Mouse (Mus musculus) ES-CJ7 (cell line): ENCODE data around the gene Tmem59l.

ENCODE experiments used
- DNase-seq: peaks from one replicate; pipeline ENCODE4 v3.0.0; 2011; ENCODE audit warnings: low read depth, low spot score

Gene Tmem59l

DNA sequence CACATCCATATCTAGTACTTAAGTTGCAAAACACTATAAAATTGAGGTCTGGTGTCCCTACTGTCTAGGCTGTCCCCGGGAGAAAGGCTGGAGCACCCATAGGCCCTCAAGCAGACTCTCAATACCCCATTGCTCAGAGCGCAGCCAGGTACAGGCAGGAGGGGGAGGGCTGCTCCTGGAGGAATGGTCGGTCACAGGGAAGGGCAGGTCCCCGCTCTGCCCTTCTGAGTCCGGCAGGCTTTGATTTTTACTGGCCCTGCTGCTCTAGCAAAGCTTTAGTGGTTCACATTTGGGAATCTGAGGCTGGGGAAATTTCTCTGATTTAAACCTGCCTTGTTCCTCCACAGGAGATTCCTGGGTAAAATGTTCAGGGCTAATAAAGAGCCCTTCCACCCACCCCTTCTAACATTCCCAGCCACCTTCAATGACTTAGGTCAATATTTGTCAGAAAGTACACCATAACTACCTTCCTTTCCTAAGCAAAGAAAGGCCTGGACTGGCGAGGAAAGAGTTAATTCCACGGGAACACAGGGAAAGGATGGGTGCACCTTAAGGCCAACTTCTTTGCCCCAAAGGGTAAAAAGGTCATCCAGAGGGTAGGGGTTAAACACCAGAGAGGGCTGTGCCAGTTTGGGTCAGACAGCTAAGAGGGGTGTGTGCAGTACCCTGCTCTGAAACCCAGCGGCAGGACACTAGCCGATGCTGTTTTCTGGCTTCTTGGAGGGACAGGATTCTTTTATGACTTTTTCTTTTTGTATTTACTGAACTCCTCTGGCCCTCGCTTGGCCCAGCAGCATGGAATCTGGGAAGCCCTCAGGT, 3.1 kb upstream of the Tmem59l start:
- DNase-seq: no peak

DNA sequence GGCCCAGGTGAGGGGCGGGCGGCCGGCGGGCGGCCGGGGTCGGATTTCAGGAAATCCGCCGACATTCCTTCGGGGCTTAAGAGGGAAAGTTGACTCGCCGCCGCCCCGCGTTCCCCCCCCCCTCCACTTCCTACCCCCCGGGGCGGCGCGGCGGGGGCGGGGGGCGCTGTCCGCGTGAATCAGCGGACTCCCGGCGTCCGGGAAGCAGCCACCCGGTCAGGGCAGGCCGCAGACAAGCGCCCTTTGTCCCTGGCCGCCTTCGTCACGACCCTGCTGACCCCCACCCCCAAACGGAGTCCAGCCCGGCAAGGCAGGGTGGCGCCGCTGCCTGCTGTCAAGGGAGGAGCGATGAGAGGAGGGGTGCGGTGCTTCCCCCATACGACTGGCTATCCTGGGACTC, 2.4 kb upstream of the Tmem59l start:
- no peak for DNase-seq

DNA sequence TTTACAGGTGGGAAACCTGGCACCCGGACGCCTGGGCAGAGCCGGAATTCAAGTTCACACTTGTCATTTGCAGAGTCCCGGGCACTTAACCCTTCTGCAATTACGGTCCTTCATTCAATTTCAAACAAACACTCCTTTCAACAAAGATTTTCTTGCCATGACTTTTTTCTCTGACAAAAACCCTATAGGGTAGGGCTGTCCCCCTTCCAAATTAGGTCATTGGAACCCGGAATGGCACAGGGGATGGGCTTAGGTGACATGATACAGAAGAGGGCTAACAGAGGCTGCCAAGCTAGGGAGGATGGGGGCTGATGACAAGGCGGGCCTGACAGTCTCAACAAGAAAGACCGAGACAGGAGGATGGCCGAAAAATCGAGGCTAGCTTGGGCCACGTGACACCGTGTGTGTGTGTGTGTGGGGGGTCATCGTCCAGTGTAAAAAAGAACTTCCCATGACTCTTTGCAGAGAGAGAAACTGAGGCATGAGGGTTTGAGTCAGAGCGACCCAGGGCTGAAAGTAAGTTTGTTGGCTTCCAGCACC, 1.8 kb upstream of the Tmem59l start:
- peak; percentile 24 for DNase-seq

DNA sequence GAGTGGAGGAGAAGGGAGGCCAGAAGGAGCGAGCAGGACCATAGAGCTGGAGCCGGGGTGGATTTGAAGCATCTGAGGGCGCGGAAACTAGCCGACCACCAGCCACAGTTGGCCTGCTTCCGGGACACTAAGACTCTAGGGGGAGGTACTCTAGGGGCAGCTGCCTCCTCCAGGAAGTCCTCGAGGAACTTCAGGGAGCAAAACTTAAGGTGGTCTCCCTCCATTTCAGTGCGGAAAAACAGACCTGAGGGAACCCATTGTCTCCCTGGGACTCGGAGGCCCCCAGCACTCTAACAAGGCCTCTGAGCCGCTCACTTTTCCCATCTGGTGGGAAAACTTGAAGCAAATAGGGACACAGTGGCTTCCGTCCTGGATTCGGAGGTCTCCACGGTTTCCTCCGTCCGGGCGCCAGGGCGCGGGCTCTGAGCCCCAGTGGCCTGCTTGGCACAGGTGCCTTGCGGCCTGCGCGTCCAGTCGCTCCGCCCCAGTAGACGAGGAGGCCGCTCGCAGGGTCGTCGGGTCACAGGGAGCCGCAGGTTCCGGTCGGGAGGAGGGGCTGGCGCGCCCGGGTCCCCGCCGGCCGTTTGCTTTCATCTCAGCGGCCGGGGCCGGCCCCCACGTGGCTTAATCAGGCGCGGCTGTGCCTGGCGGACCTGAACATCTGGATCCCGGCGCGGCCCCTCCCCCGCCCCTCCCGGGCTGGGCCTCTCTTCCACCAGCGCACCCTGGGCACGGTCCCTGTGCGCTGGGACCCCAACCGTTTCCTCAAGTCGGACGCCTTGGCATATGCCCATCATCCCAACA, 1.0 kb upstream of the Tmem59l start:
- DNase-seq: peak; percentile 39

DNA sequence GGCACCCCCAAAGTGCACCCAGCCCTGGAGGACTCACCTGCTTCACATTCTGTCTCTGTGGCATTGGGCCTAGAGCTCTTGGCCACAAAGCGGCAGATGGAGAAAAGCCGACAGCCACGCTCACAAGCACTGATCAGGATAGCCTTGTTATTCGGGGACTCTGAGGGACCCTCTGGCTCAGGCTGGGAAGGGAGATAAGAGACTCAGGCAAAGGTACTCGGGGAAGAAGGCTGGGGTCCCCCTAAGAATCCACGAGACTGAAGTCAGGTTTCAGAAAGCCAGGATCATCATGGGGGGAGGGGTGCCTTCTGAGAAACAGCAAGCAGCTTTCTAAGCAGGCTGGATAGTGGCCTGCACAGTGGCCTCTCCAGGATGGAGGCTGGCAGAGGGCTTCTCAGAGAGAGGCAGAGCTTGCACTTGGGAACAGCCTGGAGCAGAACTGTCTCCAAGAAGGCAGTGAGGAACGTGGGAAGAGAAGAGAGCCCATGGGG, 922 bp downstream of the Tmem59l start:
- no peak for DNase-seq

DNA sequence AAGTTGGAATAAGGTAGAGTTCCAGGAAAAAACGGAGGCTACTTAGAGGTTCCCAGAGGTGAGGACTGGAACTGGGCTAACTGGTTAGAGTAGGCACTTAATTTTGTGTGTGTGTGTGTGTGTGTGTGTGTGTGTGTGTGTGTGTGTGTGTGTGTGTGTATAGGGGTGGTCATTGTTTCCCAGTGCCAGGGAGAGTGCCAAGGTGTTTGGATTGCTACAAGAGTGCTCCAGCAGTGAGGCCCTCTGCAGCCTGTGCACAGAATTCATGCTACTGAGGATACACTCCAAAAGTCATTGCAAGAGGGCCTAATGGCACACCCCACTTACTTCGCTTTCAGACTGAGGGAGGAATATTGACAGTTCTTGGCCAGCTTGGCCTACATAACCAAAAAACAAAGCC, 4.2 kb downstream of the Tmem59l start:
- no peak for DNase-seq

DNA sequence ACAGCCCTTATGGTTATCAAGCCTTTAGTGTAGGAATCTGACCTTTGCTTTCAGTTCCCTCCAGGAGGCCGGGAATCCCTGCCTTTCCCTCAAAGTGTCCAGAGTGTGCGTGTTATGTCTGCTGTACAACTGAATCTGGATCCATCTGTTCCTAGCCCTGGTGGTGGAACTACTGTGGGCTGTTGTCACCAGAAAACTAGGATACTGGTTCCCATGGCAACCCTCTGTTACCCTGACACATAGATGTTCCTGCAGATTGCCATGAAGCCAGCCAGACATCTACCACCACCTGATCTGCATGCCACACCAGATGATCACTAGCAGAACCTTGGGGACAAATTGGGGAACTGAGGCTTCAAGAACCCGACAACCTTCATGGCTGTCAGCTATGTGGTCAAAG, 5.2 kb downstream of the Tmem59l start:
- no peak for DNase-seq

DNA sequence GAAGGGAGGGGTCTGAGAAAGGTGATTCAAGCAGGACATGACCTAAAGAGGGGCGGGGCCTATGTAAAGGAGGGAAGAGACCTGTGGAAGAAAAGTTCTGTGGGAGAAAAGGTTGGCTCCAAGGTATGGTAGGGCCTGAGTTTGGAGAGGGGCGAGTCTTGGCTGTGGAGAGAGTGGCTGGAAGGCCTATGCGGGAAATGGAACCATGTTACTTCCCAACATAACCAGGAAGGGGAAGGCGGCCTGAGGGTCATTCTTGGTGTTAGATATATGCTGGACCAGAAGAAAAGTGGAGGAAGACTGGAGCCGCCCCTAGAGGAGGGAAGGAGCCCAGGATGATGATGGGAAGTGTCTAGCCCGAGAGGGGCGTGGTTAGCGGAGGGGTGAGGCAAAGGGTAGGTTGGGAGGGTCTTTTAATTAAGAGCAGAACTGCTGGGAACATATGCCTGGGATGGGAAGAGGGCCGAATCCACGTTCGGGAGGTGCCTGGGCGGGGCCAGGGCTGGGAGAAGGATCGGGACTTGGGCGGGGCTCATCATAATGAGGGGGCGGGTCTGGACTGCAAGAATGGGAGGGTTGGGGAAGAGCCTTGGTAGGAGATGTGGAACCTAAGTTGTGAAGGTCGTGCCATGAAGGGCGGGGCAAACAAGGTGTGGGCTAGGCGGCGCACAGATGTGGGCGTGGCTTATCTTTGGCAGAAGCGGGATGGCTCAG, 9.7 kb downstream of the Tmem59l start:
- DNase-seq: peak; percentile 98

DNA sequence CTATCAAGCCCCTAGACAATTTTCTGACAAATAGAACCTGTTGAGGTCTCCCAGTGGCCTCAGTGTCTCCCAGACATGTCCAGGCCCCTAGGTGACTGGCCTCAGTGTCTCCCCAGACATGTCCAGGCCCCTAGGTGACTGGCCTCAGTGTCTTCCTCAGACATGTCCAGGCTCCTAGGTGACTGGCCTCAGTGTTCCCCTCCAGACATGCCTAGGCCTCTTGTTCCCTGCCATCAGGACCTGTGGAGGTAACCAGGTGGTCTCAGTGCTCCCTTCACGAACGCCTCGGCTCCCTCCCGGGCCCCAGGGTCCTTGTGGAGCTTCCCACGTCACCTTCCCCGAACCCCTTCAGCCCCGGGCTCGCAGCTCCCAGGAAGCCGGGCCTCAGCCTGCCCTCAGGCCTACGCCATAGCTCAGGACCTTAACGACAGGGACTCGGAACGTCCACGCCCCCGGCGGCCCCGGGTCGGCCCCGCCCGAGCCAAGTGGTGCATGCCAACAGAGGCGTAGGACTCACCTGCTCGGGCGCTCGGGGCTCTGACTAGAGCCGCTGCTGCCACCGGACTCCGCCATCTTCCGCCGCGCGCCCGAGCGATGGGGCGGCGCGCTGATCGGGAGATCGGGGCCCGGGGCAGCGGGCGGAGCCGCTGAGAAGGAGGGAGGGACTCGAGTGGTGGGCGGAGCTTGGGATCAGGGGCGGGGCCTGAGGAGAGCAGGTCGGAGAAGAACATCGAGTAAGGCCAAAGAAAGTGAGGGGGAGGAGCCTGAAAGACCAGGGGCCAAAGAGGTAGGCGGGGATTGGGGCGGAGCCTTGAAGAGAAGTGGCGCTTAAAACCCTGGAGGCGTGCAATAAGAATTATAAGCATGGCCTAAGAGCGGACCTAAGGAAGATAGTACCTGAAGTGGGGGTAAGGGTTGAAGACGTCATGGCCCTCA, 10.6 kb downstream of the Tmem59l start, which contains the start of gene Klhl26:
Gene Klhl26, minus strand, starts transcription at position 636 of the 936 bp plus-strand sequence.
- DNase-seq: peak; percentile 98

DNA sequence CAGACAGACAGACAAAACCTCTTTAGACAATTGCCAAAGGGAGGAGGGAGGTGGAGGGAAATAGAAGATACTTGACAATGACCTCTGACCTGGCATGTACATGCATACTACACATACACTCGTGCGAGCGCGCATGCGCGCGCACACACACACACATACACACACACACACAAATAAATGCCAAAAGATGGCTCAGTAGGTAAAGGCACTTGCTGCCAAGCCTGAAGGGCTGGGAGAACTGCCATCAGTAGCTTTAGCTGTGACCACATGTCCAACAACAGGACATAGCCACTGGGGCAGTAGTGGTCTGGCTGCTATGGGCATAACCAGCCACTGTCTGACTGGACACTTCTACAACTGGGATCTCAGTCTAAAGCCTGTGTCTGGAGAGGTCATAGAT, 15.3 kb downstream of the Tmem59l start:
- no peak for DNase-seq

DNA sequence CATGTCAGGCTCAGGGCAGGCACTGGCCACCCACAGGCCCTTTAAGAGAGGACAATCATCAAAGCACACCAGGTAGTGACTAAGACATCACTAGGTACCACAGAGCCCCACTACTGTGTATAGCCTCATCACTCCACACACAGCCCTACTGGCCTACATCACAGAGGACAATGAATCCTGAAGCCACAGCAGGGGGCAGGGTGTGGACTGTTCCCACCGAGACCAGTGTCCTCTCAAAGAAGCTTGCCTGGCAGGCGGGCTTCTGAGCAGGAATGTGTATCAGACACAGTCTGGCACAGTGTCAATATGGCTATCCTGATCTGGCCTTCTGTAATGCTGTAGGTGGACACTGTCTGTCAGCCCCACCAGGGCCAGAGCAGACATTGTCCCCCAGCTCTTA, 17.2 kb downstream of the Tmem59l start:
- no peak for DNase-seq

DNA sequence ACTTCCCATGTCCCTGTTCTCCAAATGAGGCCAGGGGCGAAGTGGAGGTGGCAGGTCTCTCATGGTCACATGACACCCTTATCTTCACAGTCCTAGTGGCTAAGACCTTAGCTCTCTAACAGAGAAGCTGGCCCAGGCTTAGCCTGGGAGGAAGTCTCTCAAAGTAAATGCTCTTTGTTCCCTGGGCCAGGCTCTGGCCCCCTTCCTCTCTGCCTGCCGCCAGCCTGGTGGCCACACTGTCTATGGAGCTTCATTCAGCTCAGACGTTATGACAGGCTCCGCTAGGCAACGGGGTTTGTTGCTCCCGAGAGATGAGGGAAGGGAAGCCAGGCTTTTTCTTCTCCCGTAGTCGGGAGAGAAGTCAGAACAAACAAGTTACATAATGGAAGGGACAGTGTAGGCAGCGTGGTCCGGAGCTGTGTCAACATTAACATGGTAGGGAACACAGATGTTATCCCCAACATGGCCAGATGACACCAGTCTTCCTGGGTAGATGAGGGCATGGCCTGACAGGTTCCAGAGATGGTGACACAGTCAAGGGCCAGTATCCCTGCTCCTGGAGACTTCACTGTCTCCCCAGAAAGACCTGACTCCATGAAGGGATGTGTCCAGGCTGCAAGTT, 17.8 kb downstream of the Tmem59l start:
- no peak for DNase-seq

DNA sequence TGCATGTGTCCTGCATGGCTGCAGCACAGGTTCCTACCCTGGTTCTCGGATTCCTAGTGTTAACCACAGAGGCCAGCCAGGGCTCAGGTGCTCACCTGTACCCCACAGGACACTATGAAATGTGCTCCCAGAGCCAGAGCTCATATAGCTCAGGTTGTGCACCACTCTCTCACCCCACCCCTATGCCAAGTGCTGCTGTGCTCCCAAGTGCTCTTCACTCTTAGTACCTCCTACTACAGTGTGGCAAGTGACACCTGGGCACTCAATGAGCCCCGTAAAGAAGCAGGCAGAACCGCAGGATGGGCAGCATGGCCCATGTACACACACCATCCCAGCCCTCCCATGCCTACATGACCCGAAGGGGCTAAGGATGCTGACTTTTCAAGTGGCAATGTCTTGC, 18.4 kb downstream of the Tmem59l start:
- DNase-seq: no peak

DNA sequence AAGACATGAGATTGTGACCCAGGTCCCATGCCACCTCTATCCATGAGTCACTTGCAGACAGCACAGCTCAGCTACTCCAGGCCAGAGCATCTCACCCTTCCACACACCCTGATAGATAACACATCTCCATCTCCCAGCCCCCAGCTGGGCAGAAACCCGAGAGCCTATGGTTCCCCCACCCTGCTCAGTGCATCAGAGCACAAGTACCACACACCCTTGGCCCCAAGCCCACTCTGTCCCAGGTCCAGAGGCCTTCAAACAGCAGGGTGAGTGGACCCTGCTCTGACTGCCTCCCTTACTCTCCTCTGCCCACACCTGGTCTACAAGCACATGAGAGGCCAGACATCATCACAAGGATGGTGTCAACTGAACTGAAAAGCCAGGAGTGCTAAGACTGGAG, 19.3 kb downstream of the Tmem59l start:
- DNase-seq: no peak

DNA sequence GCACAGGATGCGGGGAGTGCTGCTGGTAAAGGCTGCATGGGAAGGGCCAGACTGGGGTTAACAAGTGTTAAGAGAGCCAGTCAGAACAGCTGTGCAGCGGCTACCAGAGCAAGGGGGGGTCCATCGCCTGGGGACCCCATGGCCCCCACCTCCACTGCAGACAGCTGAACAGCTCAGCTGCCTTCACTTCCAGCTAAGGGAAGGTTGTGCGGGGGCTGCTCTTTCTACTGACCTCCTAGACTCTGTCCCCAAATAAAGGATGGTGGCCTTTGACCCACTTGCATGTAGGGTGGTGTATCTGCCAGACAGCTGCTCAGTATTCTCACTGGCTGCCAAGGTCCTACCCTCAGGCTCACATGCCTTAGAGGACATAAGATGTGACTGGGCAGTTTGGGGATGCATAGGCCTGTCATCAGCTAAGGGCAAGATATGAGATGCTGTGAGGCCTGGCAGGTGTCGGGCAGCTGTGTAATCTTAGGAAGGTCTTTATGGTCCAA, 19.9 kb downstream of the Tmem59l start:
- no peak for DNase-seq

DNA sequence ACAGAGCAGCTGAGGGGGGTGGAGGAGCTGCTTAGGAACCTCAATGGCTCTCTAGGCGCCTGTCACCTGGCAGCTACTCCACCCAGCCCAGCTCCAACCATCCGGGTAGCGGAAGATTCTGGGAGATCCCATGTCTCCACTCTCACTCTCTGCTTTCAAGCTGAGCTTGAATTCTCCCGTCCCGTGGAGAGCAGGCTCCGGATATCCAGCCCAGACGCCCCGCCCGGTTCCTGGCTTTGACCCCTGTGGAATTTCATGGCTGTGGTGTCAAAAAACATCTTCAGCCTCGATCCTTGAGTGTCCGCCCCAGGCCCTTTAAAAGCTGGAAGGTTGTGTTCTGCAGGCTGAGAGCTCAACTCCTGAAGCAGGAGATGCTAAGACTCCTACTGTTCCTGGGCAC, 20.4 kb downstream of the Tmem59l start:
- no peak for DNase-seq

DNA sequence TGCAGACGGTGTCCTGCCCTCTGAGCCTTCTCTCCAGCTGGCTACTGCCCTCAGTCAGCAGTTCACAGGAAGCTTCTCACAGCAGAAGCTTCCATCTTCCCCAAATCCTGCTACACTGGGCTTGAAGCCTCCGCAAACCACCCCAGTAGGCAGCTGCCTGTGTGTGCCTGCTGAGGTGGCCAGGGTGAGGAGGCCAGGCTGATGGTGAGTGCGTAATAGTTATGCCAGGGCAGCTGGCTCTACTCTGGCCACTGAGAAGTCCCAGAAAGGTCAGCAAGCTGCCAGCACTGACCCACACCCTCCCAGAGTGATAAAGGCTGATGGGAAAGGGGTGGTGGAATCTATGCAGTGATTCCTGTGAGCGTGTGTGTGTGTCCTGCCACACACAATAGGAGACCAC, 20.9 kb downstream of the Tmem59l start:
- no peak for DNase-seq

DNA sequence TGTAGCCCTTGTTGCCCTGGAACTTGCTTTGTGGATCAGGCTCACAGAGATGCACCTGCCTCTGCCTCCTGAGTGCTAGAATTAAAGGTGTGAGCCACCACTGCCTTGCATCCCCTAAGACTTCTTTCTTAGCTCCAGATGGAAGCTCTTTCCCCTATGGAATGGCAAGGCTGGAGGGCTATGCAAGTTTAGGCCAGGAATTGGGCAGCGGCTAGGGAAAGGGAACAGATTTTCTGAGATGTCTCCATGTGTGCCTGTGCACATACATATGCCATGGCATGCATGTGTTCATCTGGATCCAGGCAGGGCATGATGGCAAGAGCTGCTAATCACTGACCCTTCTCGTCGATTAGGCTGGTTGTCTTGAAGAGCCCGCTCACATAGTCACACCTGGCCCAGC, 21.5 kb downstream of the Tmem59l start:
- DNase-seq: no peak

DNA sequence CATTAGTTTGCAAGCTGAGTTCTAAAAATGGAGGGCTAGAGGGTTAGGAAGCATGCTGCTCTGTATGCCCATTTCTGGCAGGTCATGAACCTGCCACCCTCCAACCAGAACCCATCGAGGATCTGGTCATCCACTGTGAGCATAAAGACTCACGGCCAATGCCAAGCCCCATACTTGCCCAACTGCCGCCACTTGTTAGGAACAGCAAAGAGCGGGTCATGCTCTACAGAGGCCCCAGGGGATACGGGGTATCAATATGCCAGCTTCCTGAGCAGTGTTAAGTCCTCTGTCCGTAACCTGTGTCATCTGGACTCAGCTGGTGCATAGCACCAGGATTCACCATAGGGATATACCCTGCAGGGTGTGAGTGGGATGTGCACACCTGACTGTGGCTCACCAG, 23.0 kb downstream of the Tmem59l start:
- DNase-seq: no peak

DNA sequence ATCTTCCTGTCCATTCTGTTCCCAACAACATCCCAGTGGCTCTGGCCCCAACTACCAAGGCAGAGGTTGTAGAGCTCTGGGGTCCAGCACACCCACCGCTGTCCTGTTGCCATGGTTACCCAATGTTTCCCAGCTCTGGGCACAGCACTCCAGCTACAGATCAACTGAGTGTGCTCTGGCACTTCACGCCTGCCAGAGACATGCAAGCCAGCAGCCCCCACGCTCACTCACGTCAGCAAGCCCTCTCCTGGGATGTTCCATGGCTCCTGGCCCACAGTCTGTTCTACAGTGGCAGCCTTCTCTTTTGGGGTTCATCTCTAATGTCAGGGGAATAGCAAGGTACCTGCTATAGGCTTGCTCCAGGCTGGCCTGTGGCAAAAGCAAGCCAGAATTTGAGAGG, 23.9 kb downstream of the Tmem59l start:
- no peak for DNase-seq
